Mouse (Mus musculus): ENCODE data around the gene CN725425. TPM values are rescaled to one million over a fixed set of nuclear protein-coding genes. Genes with fewer than 3 reads are reported as not detected.

The CN725425 gene
- not detected for polyA plus RNA-seq (2017; shearing (Covaris generic))

- ATAC-seq: no peak
These were observed at the start of gene CN725425 for GRCm38 (mm10) chr15:91199256-91199905. CN725425 (plus strand) TSS chr15:91199494.

- ATAC-seq: no peak
These were observed 46.7 kb upstream of the CN725425 start for GRCm38 (mm10) chr15:91152592-91152991.

GRCm38 (mm10) chr15:91153311-91153710 is 46.0 kb upstream of the CN725425 start:
- ATAC-seq: no peak

GRCm38 (mm10) chr15:91161153-91161552 is 38.1 kb upstream of the CN725425 start:
- ATAC-seq: no peak

GRCm38 (mm10) chr15:91163454-91163853 is 35.8 kb upstream of the CN725425 start:
- ATAC-seq: no peak

- ATAC-seq: no peak
These were observed 34.3 kb upstream of the CN725425 start for GRCm38 (mm10) chr15:91165021-91165420.

GRCm38 (mm10) chr15:91167850-91168562 is 31.3 kb upstream of the CN725425 start:
- peak; percentile 58 for ATAC-seq

GRCm38 (mm10) chr15:91170602-91171328 is 28.5 kb upstream of the CN725425 start:
- no peak for ATAC-seq

- ATAC-seq: no peak
These were observed 28.0 kb upstream of the CN725425 start for GRCm38 (mm10) chr15:91171332-91171731.

GRCm38 (mm10) chr15:91172193-91172592 is 27.1 kb upstream of the CN725425 start:
- no peak for ATAC-seq

- ATAC-seq: no peak
These were observed 20.5 kb upstream of the CN725425 start for GRCm38 (mm10) chr15:91178656-91179314.

GRCm38 (mm10) chr15:91179911-91180622 is 19.2 kb upstream of the CN725425 start:
- ATAC-seq: no peak

GRCm38 (mm10) chr15:91186358-91186757 is 12.9 kb upstream of the CN725425 start:
- no peak for ATAC-seq

- no peak for ATAC-seq
These were observed 9.3 kb upstream of the CN725425 start for GRCm38 (mm10) chr15:91190026-91190425.

GRCm38 (mm10) chr15:91190519-91191207 is 8.6 kb upstream of the CN725425 start:
- no peak for ATAC-seq

- no peak for ATAC-seq
These were observed 7.7 kb upstream of the CN725425 start, which contains the start of gene Abcd2 for GRCm38 (mm10) chr15:91191412-91192222. Abcd2 (minus strand) TSS chr15:91191799.

GRCm38 (mm10) chr15:91192223-91192598 is 7.1 kb upstream of the CN725425 start:
- ATAC-seq: no peak

GRCm38 (mm10) chr15:91200833-91201232 is 1.5 kb downstream of the CN725425 start:
- ATAC-seq: no peak

- no peak for ATAC-seq
These were observed 3.2 kb downstream of the CN725425 start for GRCm38 (mm10) chr15:91202486-91202885.

GRCm38 (mm10) chr15:91203521-91203920 is 4.2 kb downstream of the CN725425 start:
- ATAC-seq: no peak

GRCm38 (mm10) chr15:91206518-91206917 is 7.2 kb downstream of the CN725425 start:
- ATAC-seq: no peak

Data from inflammation-experienced regulatory T-cells, adult 6 months (primary cell).